Mouse (Mus musculus) myocyte (in vitro differentiated cells): Measurements from ENCODE around the gene Apobr. TPM values are rescaled to one million over a fixed set of nuclear protein-coding genes. Genes with fewer than 3 reads are reported as not detected.
A peak's percentile ranks its signal among the peaks of the same experiment; 100 is the strongest.

Experiments used
- H3K27me3 ChIP-seq: one replicate; pipeline ENCODE4 v1.6.1; 2011; ENCODE audit not compliant: control insufficient read depth, insufficient read depth, insufficient read length
- H3K36me3 ChIP-seq: one replicate; pipeline ENCODE4 v1.6.1; 2011; ENCODE audit not compliant: control insufficient read depth, insufficient read depth
- H3K4me2 ChIP-seq: one replicate; pipeline ENCODE4 v1.6.1; 2011; ENCODE audit warnings: low read depth, control low read depth
- H3K4me3 ChIP-seq: one replicate; pipeline ENCODE4 v1.5.1; 2011; ENCODE audit warnings: mild to moderate bottlenecking, control low read depth, moderate library complexity
- H3K79me2 ChIP-seq: one replicate; pipeline ENCODE4 v1.6.1; 2011; ENCODE audit not compliant: control insufficient read depth, insufficient read depth
- H3ac ChIP-seq: one replicate; pipeline ENCODE4 v1.6.1; 2011; ENCODE audit not compliant: control insufficient read depth, insufficient read length
- CEBPB ChIP-seq: IDR thresholded peaks from 2 replicates; pipeline ENCODE4 v1.6.1; 2011; ENCODE audit warnings: mild to moderate bottlenecking, moderate library complexity; ENCODE audit not compliant: poor library complexity, insufficient read depth, severe bottlenecking
- E2F4 ChIP-seq: IDR thresholded peaks from one replicate; pipeline ENCODE4 v1.6.1; 2011; ENCODE audit warnings: mild to moderate bottlenecking, control low read depth, moderate library complexity; ENCODE audit not compliant: insufficient read depth
- MAX ChIP-seq: IDR thresholded peaks from one replicate; pipeline ENCODE4 v1.6.1; 2011; ENCODE audit warnings: low read depth, mild to moderate bottlenecking, control low read depth
- MYOD1 ChIP-seq, 3 experiments: IDR thresholded peaks; one replicate each; pipeline ENCODE4 v1.6.1; 2011; ENCODE audit warnings: control low read depth in 2 of 3, low read depth in 2 of 3, mild to moderate bottlenecking in 2 of 3, moderate library complexity in 1 of 3; ENCODE audit not compliant: insufficient read length in 2 of 3, control insufficient read depth in 1 of 3
- MYOG ChIP-seq, 3 experiments: IDR thresholded peaks; one replicate each; pipeline ENCODE4 v1.6.1; 2011; ENCODE audit warnings: control low read depth in 2 of 3, low read depth in 2 of 3, mild to moderate bottlenecking in 2 of 3; ENCODE audit not compliant: insufficient read length in 2 of 3, control insufficient read depth in 1 of 3, insufficient read depth in 1 of 3
- POLR2A ChIP-seq: IDR thresholded peaks from one replicate; pipeline ENCODE4 v1.6.1; 2011; ENCODE audit warnings: low read depth, mild to moderate bottlenecking, control low read depth, moderate library complexity; ENCODE audit not compliant: insufficient read length
- POLR2AphosphoS2 ChIP-seq: IDR thresholded peaks from one replicate; pipeline ENCODE4 v1.6.1; 2011; ENCODE audit warnings: low read depth, control low read depth; ENCODE audit not compliant: insufficient read length
- REST ChIP-seq: IDR thresholded peaks from one replicate; pipeline ENCODE4 v1.6.1; 2011; ENCODE audit warnings: mild to moderate bottlenecking, control low read depth, moderate library complexity; ENCODE audit not compliant: insufficient read depth, insufficient read length
- SRF ChIP-seq: IDR thresholded peaks from one replicate; pipeline ENCODE4 v1.6.1; 2011; ENCODE audit warnings: low read depth; ENCODE audit not compliant: control insufficient read depth, insufficient read length
- TCF12 ChIP-seq: IDR thresholded peaks from one replicate; pipeline ENCODE4 v1.6.1; 2011; ENCODE audit warnings: mild to moderate bottlenecking, control low read depth; ENCODE audit not compliant: poor library complexity, insufficient read depth, severe bottlenecking
- TCF3 ChIP-seq: IDR thresholded peaks from one replicate; pipeline ENCODE4 v1.6.1; 2011; ENCODE audit warnings: low read depth, control low read depth; ENCODE audit not compliant: insufficient read length
- USF1 ChIP-seq: IDR thresholded peaks from one replicate; pipeline ENCODE4 v1.6.1; 2011; ENCODE audit warnings: low read depth, mild to moderate bottlenecking, control low read depth, moderate library complexity
- polyA plus RNA-seq: library from polyadenylated mRNA; unstranded; fragments of >200 nt; fragmentation: generic; extraction: Trizol; gene quantifications from one replicate; pipeline ENCODE4 v1.2.1, GENCODE M21; 2012; ENCODE audit warnings: missing spikeins

Gene Apobr
- polyA plus RNA-seq, 1 experiment, result 4.7 TPM

DNA sequence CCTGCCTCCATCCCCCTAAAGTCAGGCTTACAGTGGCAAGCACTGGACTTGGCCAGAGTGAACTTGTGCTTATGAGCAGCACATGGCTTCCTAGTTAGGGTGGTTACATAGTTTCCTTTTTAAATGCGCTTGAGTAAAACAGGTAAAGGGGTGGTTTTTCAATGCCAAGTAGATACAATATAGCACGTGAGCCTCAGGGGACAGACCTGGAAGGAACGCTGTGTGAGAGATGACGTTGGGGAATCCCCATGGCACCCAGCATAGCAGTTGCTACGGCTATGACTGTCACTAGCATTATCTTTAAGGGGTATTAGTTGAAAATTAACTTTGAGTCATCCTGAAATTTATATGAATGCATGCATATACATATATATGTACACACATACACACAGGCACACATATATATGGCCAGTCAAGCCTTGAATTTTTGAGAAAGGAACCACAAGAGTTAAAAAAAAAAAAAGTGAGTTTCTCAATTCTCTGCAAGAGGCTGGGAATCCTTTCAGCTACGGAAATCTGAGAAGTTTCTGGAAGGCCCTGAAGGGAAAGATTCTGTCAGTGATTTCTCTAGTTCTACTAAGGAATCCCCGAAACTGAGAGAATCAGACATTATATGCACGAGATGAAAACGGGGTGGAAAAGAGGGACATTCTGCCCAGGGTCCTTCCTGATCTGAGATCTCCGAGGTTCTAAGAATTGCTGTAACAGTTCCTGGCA lies 35.0 kb downstream of the Apobr start:
- H3K36me3 ChIP-seq, result peaks cover 28% of the 10 kb centered on the region
- TF ChIP-seq POLR2A (peak; percentile 25), MAX (no peak), POLR2AphosphoS2 (peak; percentile 45)
- no peak overlapping the region for H3ac ChIP-seq
- H3K4me2 ChIP-seq, result no peak overlapping the region
- H3K79me2 ChIP-seq, result peaks cover 19% of the 10 kb centered on the region
- no peak overlapping the region for H3K4me3 ChIP-seq
- H3K27me3 ChIP-seq, result no peaks in the 10 kb centered on the region

DNA sequence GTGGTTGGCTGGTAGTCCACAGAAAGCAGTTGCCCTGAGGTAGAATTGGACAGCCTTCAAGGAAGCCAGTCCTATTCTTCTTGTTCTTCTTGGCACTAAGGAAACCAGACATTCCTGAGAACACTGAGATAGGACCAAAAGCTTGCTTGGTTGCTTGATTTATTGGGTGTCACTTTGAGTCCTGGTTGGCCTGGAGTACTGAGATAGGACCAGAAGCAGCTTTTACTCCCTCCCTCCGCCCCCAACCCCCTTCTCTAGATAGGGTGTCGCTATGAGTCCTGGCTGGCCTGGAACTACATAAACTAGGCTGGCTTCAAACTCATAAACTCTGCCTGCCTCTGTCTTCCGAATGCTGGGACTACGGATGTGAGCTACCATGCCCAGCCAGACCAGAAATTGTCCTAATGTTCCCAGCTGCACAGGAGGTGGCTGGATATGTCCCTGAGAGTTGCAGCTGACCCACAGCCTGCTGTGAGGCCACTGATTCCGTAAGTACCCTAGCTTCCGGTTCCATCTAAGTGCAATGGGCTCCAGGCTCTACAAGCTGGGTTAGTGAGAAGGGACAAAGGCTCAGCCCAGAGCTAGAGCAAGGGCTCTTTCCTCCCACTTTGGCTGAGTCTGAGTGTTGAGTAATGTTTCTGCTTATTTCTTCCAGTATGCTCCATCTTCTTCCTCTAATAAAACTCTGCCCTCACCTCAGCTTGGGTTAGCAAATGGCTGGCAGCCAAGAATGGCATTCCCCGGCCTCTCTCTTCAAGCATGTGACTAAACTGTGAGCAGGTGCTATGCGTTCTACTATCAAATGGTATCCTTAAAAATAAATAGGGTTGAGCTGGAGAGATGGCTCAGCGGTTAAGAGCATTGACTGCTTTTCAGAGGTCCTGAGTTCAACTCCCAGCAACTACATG lies 37.0 kb downstream of the Apobr start:
- no peak for TF ChIP-seq MAX
- TF ChIP-seq CEBPB, result no peak
- TF ChIP-seq POLR2A, result peak; percentile 53
- TF ChIP-seq SRF, result no peak
- TF ChIP-seq E2F4, result no peak
- no peak for TF ChIP-seq MYOD1 (IDR thresholded peaks at IDR 0.05; ENCODE audit: control insufficient read depth in 1 of 3, insufficient read length in 2 of 3, low read depth in 2 of 3)
- no peak for TF ChIP-seq REST
- TF ChIP-seq TCF12, result no peak
- TF ChIP-seq USF1, result no peak
- no peak for TF ChIP-seq MYOG (IDR thresholded peaks at IDR 0.05; ENCODE audit: control insufficient read depth in 1 of 3, insufficient read depth in 1 of 3, insufficient read length in 2 of 3, low read depth in 2 of 3)
- no peak for TF ChIP-seq TCF3
- TF ChIP-seq POLR2AphosphoS2, result peak; percentile 90
- Histone ChIP-seq H3K4me3 (no peak overlapping the region), H3K4me2 (peak overlapping the region; percentile 96), H3K27me3 (no peaks in the 10 kb centered on the region), H3K79me2 (peaks cover 24% of the 10 kb centered on the region), H3ac (no peak overlapping the region), H3K36me3 (peaks cover 28% of the 10 kb centered on the region)

DNA sequence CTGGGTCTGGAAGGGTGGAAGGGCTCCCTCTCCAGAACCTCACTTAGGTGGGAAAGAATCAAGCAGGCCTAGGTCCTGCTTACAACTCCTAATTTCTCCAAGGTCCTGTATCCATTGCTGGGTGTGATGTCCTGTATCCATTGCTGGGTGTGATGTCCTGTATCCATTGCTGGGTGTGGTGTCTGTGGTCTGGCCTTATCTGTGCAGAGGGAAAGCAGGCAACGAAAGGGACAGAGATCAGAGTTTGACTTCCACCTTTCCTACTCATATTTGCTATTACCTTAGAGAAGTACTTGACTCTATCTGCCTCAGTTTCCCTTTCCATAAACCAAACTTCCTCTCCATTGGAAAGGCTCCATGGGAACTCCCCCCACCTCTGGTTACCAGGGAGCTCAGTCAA lies 38.6 kb downstream of the Apobr start:
- no peaks in the 10 kb centered on the region for H3K27me3 ChIP-seq

DNA sequence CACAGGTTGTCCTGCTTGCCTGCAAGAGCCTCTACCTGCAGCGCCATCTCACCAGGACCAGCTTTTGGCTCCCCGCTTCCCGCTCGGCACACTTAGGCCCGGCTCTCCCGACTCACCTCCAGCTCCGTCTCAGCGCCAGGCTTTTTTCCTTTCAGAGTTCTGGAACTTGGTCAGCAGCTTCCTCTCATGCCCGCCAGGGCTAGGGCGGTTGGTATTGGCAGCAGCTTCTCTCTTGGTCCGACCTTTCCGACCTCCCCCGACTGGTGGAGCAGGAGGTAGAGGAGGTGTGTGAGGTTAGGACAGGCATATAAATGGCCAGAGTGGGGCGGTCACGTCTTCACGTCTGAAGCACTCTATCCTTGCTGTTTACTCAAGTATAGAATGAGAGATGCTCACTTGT lies 40.0 kb downstream of the Apobr start:
- Histone ChIP-seq H3K4me3 (peak overlapping the region; percentile 97), H3K27me3 (no peaks in the 10 kb centered on the region), H3ac (peak overlapping the region; percentile 53), H3K4me2 (peak overlapping the region; percentile 96), H3K79me2 (peaks cover 24% of the 10 kb centered on the region), H3K36me3 (peaks cover 28% of the 10 kb centered on the region)
- TF ChIP-seq USF1, result no peak
- no peak for TF ChIP-seq POLR2AphosphoS2
- no peak for TF ChIP-seq MYOG (IDR thresholded peaks at IDR 0.05; ENCODE audit: control insufficient read depth in 1 of 3, insufficient read depth in 1 of 3, insufficient read length in 2 of 3, low read depth in 2 of 3)
- peak; percentile 39 for TF ChIP-seq POLR2A

More for the DNA sequence above, 38.6 kb downstream of the Apobr start:
- Histone ChIP-seq H3K79me2 (peaks cover 24% of the 10 kb centered on the region), H3K4me3 (peak overlapping the region; percentile 97), H3K36me3 (peaks cover 28% of the 10 kb centered on the region), H3ac (no peak overlapping the region), H3K4me2 (peak overlapping the region; percentile 96)
- TF ChIP-seq SRF, result no peak
- no peak for TF ChIP-seq CEBPB
- TF ChIP-seq POLR2AphosphoS2, result no peak
- TF ChIP-seq POLR2A, result no peak
- no peak for TF ChIP-seq REST
- no peak for TF ChIP-seq MYOD1 (IDR thresholded peaks at IDR 0.05; ENCODE audit: control insufficient read depth in 1 of 3, insufficient read length in 2 of 3, low read depth in 2 of 3)
- no peak for TF ChIP-seq TCF3
- TF ChIP-seq TCF12, result no peak
- TF ChIP-seq MAX, result no peak
- TF ChIP-seq MYOG (IDR thresholded peaks at IDR 0.05; ENCODE audit: control insufficient read depth in 1 of 3, insufficient read depth in 1 of 3, insufficient read length in 2 of 3, low read depth in 2 of 3), result no peak
- TF ChIP-seq USF1, result no peak
- no peak for TF ChIP-seq E2F4
